Mouse (Mus musculus) R1 (cell line): ENCODE measurements around the gene Cbr2.

ENCODE experiments used
- DNase-seq: peaks from one replicate; pipeline ENCODE4 v3.0.0-alpha.2; 2018; ENCODE audit warnings: low read depth, low spot score

Cbr2 gene

GRCm38 (mm10) chr11:120679909-120680308 lies 52.0 kb downstream of the Cbr2 start:
- DNase-seq = peak; percentile 70
